Comparison of ENCODE assay signal across 10 mouse cellular contexts in the genomic region with DNA sequence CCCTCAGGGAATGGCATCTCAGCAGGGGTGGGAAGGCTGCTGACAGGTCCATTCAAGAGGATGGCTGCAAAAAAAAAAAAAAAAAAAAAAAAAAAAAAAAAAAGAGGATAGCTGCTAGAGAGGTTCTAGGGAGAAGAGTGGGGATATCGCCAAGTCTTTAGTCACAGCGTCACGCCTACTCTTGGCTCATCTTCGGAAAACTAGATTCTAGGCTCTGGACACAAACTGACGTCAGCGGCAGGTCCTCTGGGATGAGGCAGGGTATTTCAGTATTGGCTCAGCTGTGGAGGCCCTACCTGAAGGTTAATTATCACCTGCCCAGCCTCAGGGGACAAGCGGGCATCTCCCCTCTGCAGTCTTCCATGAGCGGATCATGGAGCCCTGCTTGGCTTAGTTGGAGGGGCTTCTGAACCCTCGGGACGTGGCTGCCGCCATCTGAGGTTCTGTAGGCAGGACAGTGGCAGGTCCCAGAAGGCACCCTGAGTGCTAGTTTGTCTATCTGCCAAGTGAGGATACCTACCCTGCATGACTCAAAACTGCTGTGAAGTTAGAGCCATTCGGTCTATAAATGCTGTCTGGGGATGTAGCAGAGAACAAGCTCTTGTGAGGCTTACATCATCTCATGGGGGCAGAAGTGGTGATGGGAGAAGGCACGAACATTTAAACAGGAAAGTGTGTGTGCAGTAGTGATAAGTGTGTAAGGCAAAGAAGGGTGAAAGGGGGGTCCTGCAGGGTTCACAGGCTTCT. TPM values are rescaled to one million over a fixed set of nuclear protein-coding genes. Genes with fewer than 3 reads are reported as not detected.
A peak's percentile ranks its signal among the peaks of the same experiment; 100 is the strongest.
DNase-seq lines count a peak whose midpoint lies in the region; ATAC-seq and TF ChIP-seq lines count a peak whose summit lies in the region.
"Had no signal": no experiment of that assay in that cellular context is flagged by ENCODE, and none has a peak within 500 bp of the region (broad histone marks: within the 10 kb centered on the region; RNA-seq: fewer than 3 reads in every experiment).

No protein-coding gene starts in this region.

- H3K4me1 ChIP-seq in limb, embryonic 14.5 days (ENCODE audit: control insufficient read depth, insufficient read depth, low read length): no peaks in the 10 kb centered on the region
- H3K4me1 ChIP-seq in limb, embryonic 10.5 days: no peaks in the 10 kb centered on the region
- 0 out of 2 replicates have a peak, but pooled peaks cover 4% of the 10 kb centered on the region for H3K4me1 ChIP-seq in midbrain, embryonic 13.5 days (replicated peaks)
- H3K4me1 ChIP-seq: heart, embryonic 13.5 days had no signal

- no peak overlapping the region for H3K4me2 ChIP-seq in limb, embryonic 14.5 days (replicated peaks; ENCODE audit: low read depth, low read length, severe bottlenecking)
- H3K4me2 ChIP-seq in midbrain, embryonic 13.5 days (replicated peaks): no peak overlapping the region
- H3K4me2 ChIP-seq: heart, embryonic 13.5 days had no signal

- no peak overlapping the region for H3K27ac ChIP-seq in limb, embryonic 14.5 days (replicated peaks; ENCODE audit: low read depth, low read length)
- H3K27ac ChIP-seq in limb, embryonic 10.5 days: no peak overlapping the region
- no peak overlapping the region for H3K27ac ChIP-seq in midbrain, embryonic 13.5 days
- H3K27ac ChIP-seq: heart, embryonic 13.5 days had no signal

- H3K9ac ChIP-seq in limb, embryonic 14.5 days (ENCODE audit: low read depth, low read length, severe bottlenecking): no peak overlapping the region
- H3K9ac ChIP-seq in midbrain, embryonic 13.5 days (replicated peaks): no peak overlapping the region
- H3K9ac ChIP-seq: heart, embryonic 13.5 days had no signal

- H3K27me3 ChIP-seq in limb, embryonic 14.5 days (ENCODE audit: control insufficient read depth, insufficient read depth, low read length): no peaks in the 10 kb centered on the region
- no peaks in the 10 kb centered on the region for H3K27me3 ChIP-seq in limb, embryonic 10.5 days (ENCODE audit: low read depth, poor library complexity, severe bottlenecking)
- H3K27me3 ChIP-seq in midbrain, embryonic 13.5 days: no peaks in the 10 kb centered on the region
- H3K27me3 ChIP-seq: heart, embryonic 13.5 days; megakaryocyte, embryonic 14.5 days had no signal

- no peaks in the 10 kb centered on the region for H3K9me3 ChIP-seq in limb, embryonic 14.5 days (ENCODE audit: control insufficient read depth, low read length)
- H3K9me3 ChIP-seq in limb, embryonic 10.5 days (replicated peaks): no peaks in the 10 kb centered on the region
- H3K9me3 ChIP-seq in midbrain, embryonic 13.5 days: no peaks in the 10 kb centered on the region
- H3K9me3 ChIP-seq: heart, embryonic 13.5 days; megakaryocyte, embryonic 14.5 days had no signal

- 90% methylated on average over 13 of the region's 13 CpGs for WGBS in limb, embryonic 14.5 days
- WGBS in limb, embryonic 10.5 days: 93% methylated on average over 13 of the region's 13 CpGs
- 84% methylated on average over 13 of the region's 13 CpGs for WGBS in midbrain, embryonic 13.5 days

- no peak overlapping the region for H3K4me3 ChIP-seq in limb, embryonic 14.5 days (replicated peaks; ENCODE audit: low read length)
- H3K4me3 ChIP-seq in limb, embryonic 10.5 days: no peak overlapping the region
- H3K4me3 ChIP-seq in midbrain, embryonic 13.5 days (replicated peaks): no peak overlapping the region
- H3K4me3 ChIP-seq: heart, embryonic 13.5 days; megakaryocyte, embryonic 14.5 days had no signal

- peak; percentile 22 for DNase-seq in limb, embryonic 14.5 days (ENCODE audit: low spot score)
- no peak for DNase-seq in limb, embryonic 10.5 days (ENCODE audit: low spot score)
- peak; percentile 29 for DNase-seq in adrenal gland, postnatal 25 days
- DNase-seq in gastrocnemius, postnatal 10 days: peak; percentile 46
- peak; percentile 68 to 74 for DNase-seq in left cerebral cortex, postnatal 36 days (ENCODE audit: low spot score in 2 of 2)
- DNase-seq in natural killer cell, adult 2 months (ENCODE audit: low spot score in 2 of 2): no peak
- DNase-seq: kidney, adult 9 months had no signal

- TF ChIP-seq POLR2A in limb, embryonic 14.5 days (IDR thresholded peaks at IDR 0.05; ENCODE audit: borderline replicate concordance, extremely low read depth, insufficient read depth, insufficient read length): no peak

- intact Hi-C loops in left cerebral cortex, postnatal 36 days (cut with DNase I): no loop called here

- peaks cover 79% of the 10 kb centered on the region for H3K36me3 ChIP-seq in limb, embryonic 14.5 days (ENCODE audit: control insufficient read depth, insufficient read depth, low read length)
- peaks cover 62% of the 10 kb centered on the region for H3K36me3 ChIP-seq in limb, embryonic 10.5 days
- peaks cover 35% of the 10 kb centered on the region for H3K36me3 ChIP-seq in midbrain, embryonic 13.5 days

- no peak for ATAC-seq in limb, embryonic 14.5 days (ENCODE audit: low FRiP score, low read depth)
- ATAC-seq in midbrain, embryonic 13.5 days: no peak

RNA-seq across cellular contexts. Expression of a gene that starts 32.2 kb away (rescaled TPM):
- 4.1 and 5.3 TPM in 2 replicates for polyA plus RNA-seq in limb, embryonic 14.5 days (2012; rRNA removed)
- polyA plus RNA-seq in limb, embryonic 14.5 days (2014; fragmentation: Nextera tagmentation; extraction: Ambion mirVana): 5.5 and 5.6 TPM in 2 replicates
- polyA plus RNA-seq in limb, embryonic 10.5 days (2016; fragmentation: Nextera tagmentation; extraction: Ambion mirVana): 5.9 and 6.0 TPM in 2 replicates
- total RNA-seq in adrenal gland, postnatal 25 days (2021): 7.4 and 7.6 TPM in 2 replicates
- total RNA-seq in gastrocnemius, postnatal 10 days (2021): 1 to 10 TPM; 5.1 to 5.3 TPM
- 1 to 10 TPM; 8.7 to 9.2 TPM for total RNA-seq in left cerebral cortex, postnatal 36 days (2021)
- polyA plus RNA-seq in midbrain, embryonic 13.5 days (2015; fragmentation: Nextera tagmentation; extraction: Ambion mirVana): 5.3 and 5.6 TPM in 2 replicates

RNA-seq across cellular contexts. Expression of a gene that starts 32.5 kb away (rescaled TPM):
- polyA plus RNA-seq in limb, embryonic 14.5 days (2012; rRNA removed): 19.2 and 21.1 TPM in 2 replicates
- polyA plus RNA-seq in limb, embryonic 14.5 days (2014; fragmentation: Nextera tagmentation; extraction: Ambion mirVana): 11.9 and 13.7 TPM in 2 replicates
- 20.9 and 22.0 TPM in 2 replicates for polyA plus RNA-seq in limb, embryonic 10.5 days (2016; fragmentation: Nextera tagmentation; extraction: Ambion mirVana)
- total RNA-seq in adrenal gland, postnatal 25 days (2021): 9.6 and 10.2 TPM in 2 replicates
- 1 to 10 TPM; 3.1 to 5.6 TPM for total RNA-seq in gastrocnemius, postnatal 10 days (2021)
- total RNA-seq in left cerebral cortex, postnatal 36 days (2021): 1 to 10 TPM; 3.8 to 4.7 TPM
- polyA plus RNA-seq in midbrain, embryonic 13.5 days (2015; fragmentation: Nextera tagmentation; extraction: Ambion mirVana): 10.2 and 13.1 TPM in 2 replicates

Comparison
In these comparisons a context has a peak if more than half of its experiments do, and no peak if none do; other contexts are left out.
1. DNase-seq: peak in limb, embryonic 14.5 days (single experiment), adrenal gland, postnatal 25 days (single experiment), gastrocnemius, postnatal 10 days (single experiment) and left cerebral cortex, postnatal 36 days (2 of 2); none in limb, embryonic 10.5 days (single experiment) and natural killer cell, adult 2 months (0 of 2).